Mouse (Mus musculus) thymus, adult 2 months (tissue): ENCODE data around the gene Cpa5.

Experiments used
- CTCF ChIP-seq: fragments of 200-500 bp; IDR thresholded peaks from 2 replicates; pipeline ENCODE4 v1.5.1; 2012; ENCODE audit warnings: mild to moderate bottlenecking, control low read depth, low read length, moderate library complexity, borderline replicate concordance; ENCODE audit not compliant: control insufficient read depth, poor library complexity, insufficient read depth; ENCODE audit errors: extremely low read depth
- POLR2A ChIP-seq: fragments of 200-500 bp; IDR thresholded peaks from 2 replicates; pipeline ENCODE4 v1.6.1; 2012; ENCODE audit warnings: mild to moderate bottlenecking, low read length, control low read depth, moderate library complexity; ENCODE audit not compliant: control insufficient read depth, poor library complexity, insufficient read depth; ENCODE audit errors: extremely low read depth

GRCm38 (mm10) chr6:30592417-30592974 lies 18.3 kb upstream of the Cpa5 start:
- TF ChIP-seq POLR2A (no peak), CTCF (no peak)
